Mouse (Mus musculus): ENCODE measurements at regions not wholly inside any gene's neighbourhood (a gene's known extent, or its start where the extent isn't known, plus 50 kb on each side); places are given as distances from the start of the nearest gene placed in this dataset.

GRCm38 (mm10) chr5:7428291-7428690 is 83.7 kb upstream of the Zfp804b start:
- DNase-seq (ENCODE audit: low spot score), result no peak
- no peak for ATAC-seq (ENCODE audit: low FRiP score, low read depth)
- Histone ChIP-seq H3K27ac (replicated peaks; ENCODE audit: low read depth, low read length) (no peak overlapping the region), H3K4me3 (replicated peaks; ENCODE audit: low read length) (no peak overlapping the region), H3K4me2 (replicated peaks; ENCODE audit: low read depth, low read length, severe bottlenecking) (no peak overlapping the region), H3K9me3 (ENCODE audit: control insufficient read depth, low read length) (no peaks in the 10 kb centered on the region), H3K27me3 (ENCODE audit: control insufficient read depth, insufficient read depth, low read length) (no peaks in the 10 kb centered on the region), H3K9ac (ENCODE audit: low read depth, low read length, severe bottlenecking) (no peak overlapping the region), H3K36me3 (ENCODE audit: control insufficient read depth, insufficient read depth, low read length) (no peaks in the 10 kb centered on the region), H3K4me1 (ENCODE audit: control insufficient read depth, insufficient read depth, low read length) (no peaks in the 10 kb centered on the region)
- 51% methylated on average over 5 of the region's 5 CpGs for WGBS
- TF ChIP-seq POLR2A (IDR thresholded peaks at IDR 0.05; ENCODE audit: borderline replicate concordance, extremely low read depth, insufficient read depth, insufficient read length), result no peak

DNA sequence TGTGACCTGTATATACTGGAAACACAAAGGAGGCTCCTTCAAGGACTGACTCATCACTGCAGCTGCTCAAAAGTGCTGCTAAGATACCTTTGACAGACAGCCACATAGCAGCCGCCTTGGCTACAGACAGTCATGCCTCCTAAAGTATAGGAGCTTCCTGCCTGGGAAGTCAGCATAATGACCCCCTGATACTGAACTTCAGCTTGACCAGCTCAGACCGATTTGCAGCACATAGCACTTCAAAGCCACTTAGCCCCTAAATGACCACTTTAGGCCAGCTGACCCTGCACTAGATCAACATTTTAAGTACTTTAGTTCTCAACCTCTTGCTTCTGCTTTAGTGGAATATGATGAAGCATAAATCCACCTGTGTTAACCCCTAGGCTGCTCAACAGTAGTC is 91.9 kb upstream of the Zfp804b start:
- WGBS, result 58% methylated on average over 2 of the region's 2 CpGs
- no peaks in the 10 kb centered on the region for H3K36me3 ChIP-seq (ENCODE audit: control insufficient read depth, insufficient read depth, low read length)

GRCm38 (mm10) chr5:7448001-7448400 is 103.4 kb upstream of the Zfp804b start:
- Histone ChIP-seq H3K4me2 (replicated peaks; ENCODE audit: low read depth, low read length, severe bottlenecking) (no peak overlapping the region), H3K4me3 (replicated peaks; ENCODE audit: low read length) (no peak overlapping the region), H3K36me3 (ENCODE audit: control insufficient read depth, insufficient read depth, low read length) (no peaks in the 10 kb centered on the region), H3K9ac (ENCODE audit: low read depth, low read length, severe bottlenecking) (no peak overlapping the region), H3K27me3 (ENCODE audit: control insufficient read depth, insufficient read depth, low read length) (no peaks in the 10 kb centered on the region), H3K9me3 (ENCODE audit: control insufficient read depth, low read length) (no peaks in the 10 kb centered on the region), H3K4me1 (ENCODE audit: control insufficient read depth, insufficient read depth, low read length) (no peaks in the 10 kb centered on the region), H3K27ac (replicated peaks; ENCODE audit: low read depth, low read length) (no peak overlapping the region)
- WGBS, result 80% methylated on average over 2 of the region's 2 CpGs
- no peak for TF ChIP-seq POLR2A (IDR thresholded peaks at IDR 0.05; ENCODE audit: borderline replicate concordance, extremely low read depth, insufficient read depth, insufficient read length)
- ATAC-seq (ENCODE audit: low FRiP score, low read depth), result no peak
- DNase-seq (ENCODE audit: low spot score), result no peak

More for the DNA sequence above, 91.9 kb upstream of the Zfp804b start:
- no peak for TF ChIP-seq POLR2A (IDR thresholded peaks at IDR 0.05; ENCODE audit: borderline replicate concordance, extremely low read depth, insufficient read depth, insufficient read length)
- Histone ChIP-seq H3K4me1 (ENCODE audit: control insufficient read depth, insufficient read depth, low read length) (no peaks in the 10 kb centered on the region), H3K27ac (replicated peaks; ENCODE audit: low read depth, low read length) (no peak overlapping the region), H3K4me3 (replicated peaks; ENCODE audit: low read length) (no peak overlapping the region), H3K9ac (ENCODE audit: low read depth, low read length, severe bottlenecking) (no peak overlapping the region), H3K27me3 (ENCODE audit: control insufficient read depth, insufficient read depth, low read length) (no peaks in the 10 kb centered on the region), H3K9me3 (ENCODE audit: control insufficient read depth, low read length) (no peaks in the 10 kb centered on the region), H3K4me2 (replicated peaks; ENCODE audit: low read depth, low read length, severe bottlenecking) (no peak overlapping the region)
- DNase-seq (ENCODE audit: low spot score), result no peak
- ATAC-seq (ENCODE audit: low FRiP score, low read depth), result no peak

DNA sequence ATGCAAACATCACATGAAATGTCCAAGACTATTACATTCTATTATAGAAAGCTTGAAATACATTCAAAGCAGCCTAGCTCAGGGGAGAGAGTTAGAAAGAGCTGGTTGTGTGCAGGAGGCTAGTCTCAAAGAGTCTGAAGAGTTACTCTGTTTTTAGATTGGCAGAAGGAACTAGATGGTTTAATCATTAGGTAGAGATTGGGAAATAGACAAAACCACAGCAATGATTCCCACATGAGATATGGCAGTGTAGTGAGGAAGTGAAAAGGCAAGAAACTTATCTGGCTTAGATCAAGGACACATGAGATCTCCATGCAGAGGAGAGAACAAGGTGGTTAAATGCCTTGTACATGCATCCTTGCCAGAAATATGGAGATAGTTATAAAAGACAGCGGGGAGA is 110.3 kb upstream of the Zfp804b start:
- Histone ChIP-seq H3K4me2 (replicated peaks; ENCODE audit: low read depth, low read length, severe bottlenecking) (no peak overlapping the region), H3K27me3 (ENCODE audit: control insufficient read depth, insufficient read depth, low read length) (no peaks in the 10 kb centered on the region), H3K36me3 (ENCODE audit: control insufficient read depth, insufficient read depth, low read length) (no peaks in the 10 kb centered on the region), H3K4me1 (ENCODE audit: control insufficient read depth, insufficient read depth, low read length) (no peaks in the 10 kb centered on the region), H3K9ac (ENCODE audit: low read depth, low read length, severe bottlenecking) (no peak overlapping the region), H3K27ac (replicated peaks; ENCODE audit: low read depth, low read length) (no peak overlapping the region), H3K4me3 (replicated peaks; ENCODE audit: low read length) (no peak overlapping the region), H3K9me3 (ENCODE audit: control insufficient read depth, low read length) (no peaks in the 10 kb centered on the region)
- no peak for TF ChIP-seq POLR2A (IDR thresholded peaks at IDR 0.05; ENCODE audit: borderline replicate concordance, extremely low read depth, insufficient read depth, insufficient read length)
- DNase-seq (ENCODE audit: low spot score) (no peak), ATAC-seq (ENCODE audit: low FRiP score, low read depth) (no peak)
- WGBS, result 90% methylated on average over 1 of the region's 1 CpGs

- Histone ChIP-seq H3K9me3 (ENCODE audit: control insufficient read depth, low read length) (no peaks in the 10 kb centered on the region), H3K36me3 (ENCODE audit: control insufficient read depth, insufficient read depth, low read length) (no peaks in the 10 kb centered on the region), H3K4me2 (replicated peaks; ENCODE audit: low read depth, low read length, severe bottlenecking) (no peak overlapping the region), H3K4me3 (replicated peaks; ENCODE audit: low read length) (no peak overlapping the region), H3K27ac (replicated peaks; ENCODE audit: low read depth, low read length) (no peak overlapping the region), H3K27me3 (ENCODE audit: control insufficient read depth, insufficient read depth, low read length) (no peaks in the 10 kb centered on the region), H3K9ac (ENCODE audit: low read depth, low read length, severe bottlenecking) (no peak overlapping the region), H3K4me1 (ENCODE audit: control insufficient read depth, insufficient read depth, low read length) (no peaks in the 10 kb centered on the region)
- 70% methylated on average over 3 of the region's 3 CpGs for WGBS
- no peak for ATAC-seq (ENCODE audit: low FRiP score, low read depth)
- DNase-seq (ENCODE audit: low spot score), result no peak
- TF ChIP-seq POLR2A (IDR thresholded peaks at IDR 0.05; ENCODE audit: borderline replicate concordance, extremely low read depth, insufficient read depth, insufficient read length), result no peak
Measured at GRCm38 (mm10) chr5:7457102-7457501, 112.5 kb upstream of the Zfp804b start.

GRCm38 (mm10) chr5:7489150-7489549 is 144.6 kb upstream of the Zfp804b start:
- no peak overlapping the region for H3K9ac ChIP-seq (ENCODE audit: low read depth, low read length, severe bottlenecking)

More at GRCm38 (mm10) chr5:7489150-7489549, 144.6 kb upstream of the Zfp804b start:
- Histone ChIP-seq H3K4me1 (ENCODE audit: control insufficient read depth, insufficient read depth, low read length) (no peaks in the 10 kb centered on the region), H3K27me3 (ENCODE audit: control insufficient read depth, insufficient read depth, low read length) (no peaks in the 10 kb centered on the region), H3K36me3 (ENCODE audit: control insufficient read depth, insufficient read depth, low read length) (no peaks in the 10 kb centered on the region), H3K9me3 (ENCODE audit: control insufficient read depth, low read length) (no peaks in the 10 kb centered on the region), H3K4me3 (replicated peaks; ENCODE audit: low read length) (no peak overlapping the region), H3K4me2 (replicated peaks; ENCODE audit: low read depth, low read length, severe bottlenecking) (no peak overlapping the region), H3K27ac (replicated peaks; ENCODE audit: low read depth, low read length) (no peak overlapping the region)
- TF ChIP-seq POLR2A (IDR thresholded peaks at IDR 0.05; ENCODE audit: borderline replicate concordance, extremely low read depth, insufficient read depth, insufficient read length), result no peak
- no peak for ATAC-seq (ENCODE audit: low FRiP score, low read depth)
- no peak for DNase-seq (ENCODE audit: low spot score)
- WGBS, result 50% methylated on average over 2 of the region's 2 CpGs

Measured in limb, embryonic 14.5 days (tissue).